Mouse (Mus musculus) thymus, adult 2 months (tissue): Measurements from ENCODE around the gene AC134908.4.

ENCODE experiments used
- CTCF ChIP-seq: fragments of 200-500 bp; IDR thresholded peaks from 2 replicates; pipeline ENCODE4 v1.5.1; 2012; ENCODE audit warnings: mild to moderate bottlenecking, control low read depth, low read length, moderate library complexity, borderline replicate concordance; ENCODE audit not compliant: control insufficient read depth, poor library complexity, insufficient read depth; ENCODE audit errors: extremely low read depth
- POLR2A ChIP-seq: fragments of 200-500 bp; IDR thresholded peaks from 2 replicates; pipeline ENCODE4 v1.6.1; 2012; ENCODE audit warnings: mild to moderate bottlenecking, low read length, control low read depth, moderate library complexity; ENCODE audit not compliant: control insufficient read depth, poor library complexity, insufficient read depth; ENCODE audit errors: extremely low read depth

DNA sequence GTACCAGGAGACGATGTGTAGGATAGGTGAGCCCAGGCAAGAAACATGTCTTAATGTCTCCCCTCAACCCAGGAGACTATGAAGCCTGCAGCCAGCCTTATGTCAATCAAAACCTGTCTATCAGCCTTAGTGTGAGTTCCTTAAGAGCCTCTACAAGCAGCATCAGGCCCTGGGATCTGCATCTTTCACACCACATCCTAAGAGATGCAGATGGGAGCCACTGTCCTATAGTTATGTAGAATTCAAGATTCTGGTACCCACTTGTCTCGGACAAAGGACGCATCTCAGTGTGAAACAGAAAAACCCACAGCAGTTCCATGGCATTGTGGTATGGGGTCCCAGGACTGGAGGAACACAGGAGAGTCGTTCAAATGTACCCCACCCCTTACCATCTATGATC lies 40.4 kb downstream of the AC134908.4 start:
- TF ChIP-seq POLR2A (no peak), CTCF (no peak)
